Mouse (Mus musculus) cerebellum, adult 18-20 months (tissue): ENCODE measurements at regions not wholly inside any gene's neighbourhood (a gene's known extent, or its start where the extent isn't known, plus 50 kb on each side); places are given as distances from the start of the nearest gene placed in this dataset.
"Not testable (repeated sequence)": the region's sequence is repeated elsewhere in the genome, so short reads cannot be mapped to it uniquely, and the experiment has no call there.

Source experiments
- DNase-seq, 2 experiments: peaks; one replicate each; pipeline ENCODE4 v3.0.0; 2021

- peak in 1 of 2 experiments; percentile 4 for DNase-seq
Observed at GRCm38 (mm10) chr1:114641215-114641614, 1043.3 kb upstream of the Cntnap5a start.

DNA sequence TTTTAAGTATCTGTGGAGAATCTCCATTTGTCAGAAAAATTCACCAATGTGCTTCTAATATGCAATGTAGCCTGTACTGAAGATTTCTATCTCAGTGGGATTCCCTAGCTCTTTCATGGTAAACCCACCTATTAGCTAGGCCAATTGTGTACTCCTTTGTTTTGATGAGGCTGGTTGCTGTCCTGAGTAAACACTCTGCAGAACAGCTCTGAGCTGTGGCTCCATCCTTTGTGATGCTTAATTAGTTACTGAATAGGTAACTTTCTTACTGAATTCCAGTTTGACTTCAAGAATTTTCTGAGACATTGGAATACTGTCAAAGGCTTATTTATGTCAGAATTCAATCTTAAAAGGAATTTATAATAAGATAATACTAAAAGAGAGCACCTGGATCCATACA lies 1042.7 kb upstream of the Cntnap5a start:
- not testable (repeated sequence) for DNase-seq

GRCm38 (mm10) chr1:114673954-114674353 lies 1010.6 kb upstream of the Cntnap5a start:
- no peak for DNase-seq

GRCm38 (mm10) chr1:114681258-114681657 lies 1003.3 kb upstream of the Cntnap5a start:
- no peak for DNase-seq

DNA sequence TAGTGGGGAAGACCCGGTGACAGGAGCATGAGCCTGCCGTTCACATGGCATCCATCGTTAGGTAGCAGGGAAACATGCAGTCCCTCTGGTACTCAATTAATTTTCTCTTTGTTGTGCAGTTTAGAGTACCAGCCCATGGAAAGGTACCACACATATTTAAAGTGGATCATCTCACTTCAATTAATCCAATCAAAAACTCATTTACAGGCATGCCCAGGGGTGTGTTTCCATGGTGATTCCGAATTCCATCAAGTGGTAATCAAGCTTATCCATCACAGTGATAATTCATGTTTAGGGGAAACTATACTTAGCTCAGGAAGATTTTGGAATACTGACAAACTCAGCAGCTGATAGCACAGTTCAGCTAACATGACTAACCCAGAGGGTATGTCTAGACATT lies 963.4 kb upstream of the Cntnap5a start:
- DNase-seq = no peak

DNA sequence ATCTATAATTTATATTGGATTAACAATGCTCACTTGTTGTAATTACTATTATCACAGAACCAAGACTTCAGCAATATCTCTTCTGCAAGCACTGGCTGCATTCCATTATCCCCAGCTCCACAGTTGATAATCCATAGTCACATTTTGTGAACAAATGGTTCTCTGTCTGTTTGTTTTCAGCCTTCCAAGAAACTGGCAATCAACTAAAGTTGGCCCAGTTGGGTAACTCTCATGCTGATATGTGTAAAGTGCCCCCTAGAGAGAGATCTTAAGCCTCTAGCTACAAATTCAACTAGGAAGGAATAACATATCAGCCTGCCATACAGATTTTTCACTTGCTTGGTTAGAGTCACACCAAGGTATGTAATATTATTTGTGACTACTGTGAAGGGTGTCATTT lies 955.4 kb upstream of the Cntnap5a start:
- DNase-seq = no peak
